Mouse (Mus musculus): Measurements from ENCODE around the gene Kcna4. TPM values are rescaled to one million over a fixed set of nuclear protein-coding genes. Genes with fewer than 3 reads are reported as not detected.

The Kcna4 gene
- polyA plus RNA-seq, 1 experiment from 2014 or later, result 6.6 TPM

GRCm38 (mm10) chr2:107321596-107322226, 31.3 kb downstream of the Kcna4 start:
- no peak for ATAC-seq (replicated peaks; ENCODE audit: insufficient number of reproducible peaks, insufficient read depth, low FRiP score, low read depth)
- H3K36me3 ChIP-seq, result no peaks in the 10 kb centered on the region
- H3K27me3 ChIP-seq, result no peaks in the 10 kb centered on the region
- no peak overlapping the region for H3K4me3 ChIP-seq
- peaks cover 4% of the 10 kb centered on the region for H3K4me1 ChIP-seq (replicated peaks)
- no peaks in the 10 kb centered on the region for H3K9me3 ChIP-seq (replicated peaks)
- H3K27ac ChIP-seq, result no peak overlapping the region
- H3K4me2 ChIP-seq, result no peak overlapping the region
- no peak overlapping the region for H3K9ac ChIP-seq
- WGBS, result 74% methylated on average over 4 of the region's 4 CpGs

DNA sequence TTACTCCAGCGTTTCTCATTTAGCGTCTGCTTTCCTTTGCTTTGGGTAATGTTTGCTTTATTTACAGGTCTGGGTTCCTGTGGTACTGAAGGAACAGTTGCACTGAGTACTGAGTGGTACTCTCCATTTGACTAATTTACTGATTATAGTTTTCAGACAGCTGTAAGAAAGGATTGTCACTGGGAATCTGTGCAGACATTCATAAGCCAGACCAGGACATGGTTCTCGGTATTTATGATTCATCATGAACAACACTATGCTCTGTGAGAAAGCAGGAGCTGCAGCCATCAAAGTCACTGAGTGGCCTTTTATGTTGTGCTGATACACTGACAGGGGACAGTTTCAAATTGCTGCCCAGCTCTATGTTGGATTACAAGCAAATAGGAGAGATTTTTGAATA, 33.7 kb downstream of the Kcna4 start:
- ATAC-seq (replicated peaks; ENCODE audit: insufficient number of reproducible peaks, insufficient read depth, low FRiP score, low read depth), result no peak
- Histone ChIP-seq H3K36me3 (no peaks in the 10 kb centered on the region), H3K27me3 (no peaks in the 10 kb centered on the region), H3K4me3 (no peak overlapping the region), H3K9me3 (replicated peaks) (no peaks in the 10 kb centered on the region), H3K9ac (no peak overlapping the region), H3K4me1 (replicated peaks) (peaks cover 4% of the 10 kb centered on the region), H3K27ac (no peak overlapping the region), H3K4me2 (no peak overlapping the region)
- WGBS, result 76% methylated on average over 3 of the region's 3 CpGs

GRCm38 (mm10) chr2:107327276-107327675, 36.8 kb downstream of the Kcna4 start:
- Histone ChIP-seq H3K36me3 (no peaks in the 10 kb centered on the region), H3K27me3 (no peaks in the 10 kb centered on the region), H3K4me2 (no peak overlapping the region), H3K9ac (no peak overlapping the region), H3K4me1 (replicated peaks) (no peaks in the 10 kb centered on the region; the same call in 1 of the 2 replicates), H3K9me3 (replicated peaks) (no peaks in the 10 kb centered on the region), H3K4me3 (no peak overlapping the region), H3K27ac (no peak overlapping the region)
- ATAC-seq (replicated peaks; ENCODE audit: insufficient number of reproducible peaks, insufficient read depth, low FRiP score, low read depth), result no peak
- WGBS, result 93% methylated on average over 3 of the region's 3 CpGs

GRCm38 (mm10) chr2:107341291-107341690, 50.9 kb downstream of the Kcna4 start:
- no peak overlapping the region for H3K4me3 ChIP-seq
- no peak overlapping the region for H3K4me2 ChIP-seq
- H3K36me3 ChIP-seq, result no peaks in the 10 kb centered on the region
- H3K9ac ChIP-seq, result no peak overlapping the region
- no peaks in the 10 kb centered on the region for H3K9me3 ChIP-seq (replicated peaks)
- H3K27me3 ChIP-seq, result no peaks in the 10 kb centered on the region
- ATAC-seq (replicated peaks; ENCODE audit: insufficient number of reproducible peaks, insufficient read depth, low FRiP score, low read depth), result no peak
- no peaks in the 10 kb centered on the region for H3K4me1 ChIP-seq (replicated peaks)
- no peak overlapping the region for H3K27ac ChIP-seq
- WGBS, result 79% methylated on average over 3 of the region's 3 CpGs

GRCm38 (mm10) chr2:107344807-107345206, 54.4 kb downstream of the Kcna4 start:
- WGBS, result 73% methylated on average over 4 of the region's 4 CpGs
- Histone ChIP-seq H3K27me3 (no peaks in the 10 kb centered on the region), H3K27ac (no peak overlapping the region), H3K4me3 (no peak overlapping the region), H3K9ac (no peak overlapping the region), H3K4me2 (no peak overlapping the region), H3K4me1 (replicated peaks) (no peaks in the 10 kb centered on the region), H3K36me3 (no peaks in the 10 kb centered on the region), H3K9me3 (replicated peaks) (no peaks in the 10 kb centered on the region)
- ATAC-seq (replicated peaks; ENCODE audit: insufficient number of reproducible peaks, insufficient read depth, low FRiP score, low read depth), result no peak

GRCm38 (mm10) chr2:107345299-107345698, 54.9 kb downstream of the Kcna4 start:
- no peak overlapping the region for H3K4me2 ChIP-seq
- ATAC-seq (replicated peaks; ENCODE audit: insufficient number of reproducible peaks, insufficient read depth, low FRiP score, low read depth), result no peak
- H3K36me3 ChIP-seq, result no peaks in the 10 kb centered on the region
- H3K9me3 ChIP-seq (replicated peaks), result no peaks in the 10 kb centered on the region
- no peaks in the 10 kb centered on the region for H3K27me3 ChIP-seq
- WGBS, result 78% methylated on average over 4 of the region's 4 CpGs
- H3K9ac ChIP-seq, result no peak overlapping the region
- no peak overlapping the region for H3K27ac ChIP-seq
- no peak overlapping the region for H3K4me3 ChIP-seq
- H3K4me1 ChIP-seq (replicated peaks), result no peaks in the 10 kb centered on the region

Other genes starting within 250 kb of the Kcna4 start
- gene Fshb, start 231.0 kb upstream of the Kcna4 start, polyA plus RNA-seq (2015; fragmentation: Nextera tagmentation; extraction: Ambion mirVana), result not detected in 2 replicates

Data from heart, embryonic 15.5 days (tissue).